In genomic region chrX:140456279-140456731, GRCm38 (mm10) we compare ENCODE assay signal across 8 mouse cellular contexts. TPM values are rescaled to one million over a fixed set of nuclear protein-coding genes. Genes with fewer than 3 reads are reported as not detected.
DNase-seq lines count a peak whose midpoint lies in the region; ATAC-seq lines count a peak whose summit lies in the region.

Gene Prps1, plus strand, starts transcription at chrX:140456613.

- DNase-seq in CD4-positive, CD25-positive, alpha-beta regulatory T cell, adult 2 months (ENCODE audit: low read depth, low spot score) = peak; percentile 92
- peak; percentile 57 for DNase-seq in fibroblast of lung, adult 2 months (ENCODE audit: low read depth)
- DNase-seq in kidney, postnatal 14 days = peak; percentile 89
- DNase-seq in liver, embryonic 13.5 days = peak; percentile 81
- peak; percentile 79 for DNase-seq in neural tube, embryonic 10.5 days (ENCODE audit: extremely low spot score, low spot score)

- peak; percentile 85 for ATAC-seq in heart, embryonic 14.5 days (ENCODE audit: insufficient number of reproducible peaks, insufficient read depth, low FRiP score, low read depth)
- peak; percentile 92 for ATAC-seq in liver, embryonic 13.5 days (ENCODE audit: low read depth)
- ATAC-seq in stomach, embryonic 16.5 days (ENCODE audit: insufficient read depth, low FRiP score) = peak; percentile 95

- 23% methylated on average over 26 of the region's 26 CpGs for WGBS in heart, embryonic 14.5 days
- 18% methylated on average over 26 of the region's 26 CpGs for WGBS in liver, embryonic 13.5 days (ENCODE audit: insufficient replicate concordance)
- WGBS in stomach, embryonic 16.5 days = 16% methylated on average over 26 of the region's 26 CpGs

- no peaks in the 10 kb centered on the region for H3K36me3 ChIP-seq in heart, embryonic 14.5 days (ENCODE audit: control insufficient read depth, insufficient read depth, low read length)
- H3K36me3 ChIP-seq in liver, embryonic 13.5 days = no peaks in the 10 kb centered on the region
- H3K36me3 ChIP-seq in stomach, embryonic 16.5 days (ENCODE audit: control insufficient read depth, insufficient read depth, low read length) = no peaks in the 10 kb centered on the region

- no peaks in the 10 kb centered on the region for H3K27me3 ChIP-seq in heart, embryonic 14.5 days (ENCODE audit: control insufficient read depth, insufficient read depth, low read length)
- H3K27me3 ChIP-seq in liver, embryonic 13.5 days = no peaks in the 10 kb centered on the region; the same call in 1 of the 2 replicates
- H3K27me3 ChIP-seq in stomach, embryonic 16.5 days (ENCODE audit: control insufficient read depth, insufficient read depth, low read length) = no peaks in the 10 kb centered on the region; the same call in 1 of the 2 replicates

- H3K9me3 ChIP-seq in heart, embryonic 14.5 days (ENCODE audit: control insufficient read depth, low read length) = no peaks in the 10 kb centered on the region
- H3K9me3 ChIP-seq in liver, embryonic 13.5 days (replicated peaks) = no peaks in the 10 kb centered on the region
- H3K9me3 ChIP-seq in stomach, embryonic 16.5 days (replicated peaks; ENCODE audit: control insufficient read depth, low read length) = no peaks in the 10 kb centered on the region

- H3K9ac ChIP-seq in heart, embryonic 14.5 days (ENCODE audit: low read length) = peak within 1 kb of the TSS; percentile 69
- peak within 1 kb of the TSS; percentile 73 for H3K9ac ChIP-seq in liver, embryonic 13.5 days
- peak within 1 kb of the TSS; percentile 65 for H3K9ac ChIP-seq in stomach, embryonic 16.5 days (ENCODE audit: low read length)

- H3K4me3 ChIP-seq in brown adipose tissue, adult 24 weeks (ENCODE audit: insufficient read depth, low read depth, low read length) = peak within 1 kb of the TSS; percentile 76
- peak within 1 kb of the TSS; percentile 53 to 60 for H3K4me3 ChIP-seq in heart, embryonic 14.5 days (ENCODE audit: control insufficient read depth in 1 of 2, insufficient read depth in 1 of 2, low read depth in 1 of 2, low read length in 2 of 2)
- peak within 1 kb of the TSS; percentile 70 for H3K4me3 ChIP-seq in liver, embryonic 13.5 days (replicated peaks)
- H3K4me3 ChIP-seq in stomach, embryonic 16.5 days (replicated peaks; ENCODE audit: low read length) = peak within 1 kb of the TSS; percentile 59

- no peaks in the 10 kb centered on the region for H3K4me1 ChIP-seq in brown adipose tissue, adult 24 weeks (ENCODE audit: control insufficient read depth, insufficient read depth, insufficient read length, low read length)
- H3K4me1 ChIP-seq in heart, embryonic 14.5 days (ENCODE audit: control insufficient read depth in 2 of 2, insufficient read depth in 2 of 2, low read length in 2 of 2) = no peaks in the 10 kb centered on the region
- peaks cover 12% of the 10 kb centered on the region for H3K4me1 ChIP-seq in liver, embryonic 13.5 days (replicated peaks)
- H3K4me1 ChIP-seq in stomach, embryonic 16.5 days (ENCODE audit: control insufficient read depth, insufficient read depth, low read length) = no peaks in the 10 kb centered on the region

- peak within 1 kb of the TSS; percentile 70 for H3K4me2 ChIP-seq in heart, embryonic 14.5 days (ENCODE audit: low read length)
- H3K4me2 ChIP-seq in liver, embryonic 13.5 days = peak within 1 kb of the TSS; percentile 74
- peak within 1 kb of the TSS; percentile 67 for H3K4me2 ChIP-seq in stomach, embryonic 16.5 days (ENCODE audit: low read depth, low read length)

- H3K27ac ChIP-seq in brown adipose tissue, adult 24 weeks (replicated peaks; ENCODE audit: low read depth, low read length) = peak within 1 kb of the TSS; percentile 26; the same call in 1 of the 2 replicates
- H3K27ac ChIP-seq in heart, embryonic 14.5 days (replicated peaks in 1 of 2; ENCODE audit: control insufficient read depth in 1 of 2, insufficient read depth in 1 of 2, low read depth in 2 of 2, low read length in 2 of 2) = peak within 1 kb of the TSS in 1 of 2 experiments; percentile 41; a peak in 1 of 4 replicates
- no peak within 1 kb of the TSS for H3K27ac ChIP-seq in liver, embryonic 13.5 days
- H3K27ac ChIP-seq in stomach, embryonic 16.5 days (ENCODE audit: low read length) = no peak within 1 kb of the TSS

RNA-seq across cellular contexts. Expression of gene Prps1, which starts in this region (rescaled TPM):
- 18.1 and 23.7 TPM in 2 replicates for polyA plus RNA-seq in brown adipose tissue, adult 24 weeks (2012; ENCODE audit: insufficient read depth, insufficient read length, missing spikeins)
- 53.7 and 60.8 TPM in 2 replicates for polyA plus RNA-seq in heart, embryonic 14.5 days (2014; fragmentation: Nextera tagmentation; extraction: Ambion mirVana)
- 50.9 and 58.8 TPM in 2 replicates for polyA plus RNA-seq in liver, embryonic 13.5 days (2015; fragmentation: Nextera tagmentation; extraction: Ambion mirVana)
- 30.6 and 32.0 TPM in 2 replicates for polyA plus RNA-seq in stomach, embryonic 16.5 days (2015; fragmentation: Nextera tagmentation; extraction: Ambion mirVana)
